In the genomic region with DNA sequence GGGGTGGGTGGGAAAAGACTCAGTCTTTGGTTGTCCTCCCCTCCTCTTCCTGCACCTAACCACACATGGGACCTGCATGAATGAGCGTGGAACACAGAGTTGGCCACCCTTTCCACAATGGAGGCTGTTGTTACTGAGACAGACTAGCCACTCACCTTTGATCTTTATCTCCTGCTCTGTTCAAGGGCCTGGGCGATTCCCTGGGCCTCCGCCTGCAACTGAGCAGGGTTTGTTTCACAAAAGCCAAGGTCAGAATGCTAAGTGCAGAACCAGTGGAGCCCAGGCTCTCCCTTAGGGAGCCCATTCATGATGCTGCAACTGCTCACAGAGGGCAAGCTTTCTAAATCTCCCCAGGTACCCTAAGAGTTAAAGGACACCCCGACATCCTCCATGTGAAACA, we compare ENCODE assay signal across 18 mouse cellular contexts.
"Had no signal": no experiment of that assay in that cellular context is flagged by ENCODE, and none has a peak within 500 bp of the region (broad histone marks: within the 10 kb centered on the region; RNA-seq: fewer than 3 reads in every experiment).

No protein-coding gene starts in this region.

- H3K4me1 ChIP-seq: liver, embryonic 13.5 days; megakaryocyte, embryonic 14.5 days; stomach, embryonic 15.5 days had no signal

- ATAC-seq: lung, postnatal 0 days had no signal

- H3K27ac ChIP-seq: kidney, postnatal 0 days; left cerebral cortex, adult 2 months; liver, embryonic 13.5 days; neural tube, embryonic 13.5 days; stomach, embryonic 15.5 days had no signal

- H3K9ac ChIP-seq: liver, embryonic 13.5 days; neural tube, embryonic 13.5 days; stomach, embryonic 15.5 days had no signal

- H3K36me3 ChIP-seq: liver, embryonic 13.5 days; neural tube, embryonic 13.5 days; stomach, embryonic 15.5 days had no signal

- H3K4me2 ChIP-seq: liver, embryonic 13.5 days; midbrain, embryonic 11.5 days; neural tube, embryonic 13.5 days; stomach, embryonic 15.5 days had no signal

- H3K27me3 ChIP-seq: neural tube, embryonic 13.5 days had no signal

- H3K4me3 ChIP-seq: left cerebral cortex, adult 2 months; liver, embryonic 13.5 days; megakaryocyte, embryonic 14.5 days; myocyte; neural tube, embryonic 13.5 days; stomach, embryonic 15.5 days had no signal

- H3K9me3 ChIP-seq: neural tube, embryonic 13.5 days; stomach, embryonic 15.5 days had no signal

- DNase-seq: kidney, adult 9 months; kidney, postnatal 25 days; layer of hippocampus, postnatal 36 days; liver, embryonic 13.5 days; lung, adult 2 months; midbrain, embryonic 14.5 days; retina, postnatal 1 day; right cerebral cortex, postnatal 25 days; spleen, adult 18-20 months; thymus, postnatal 25 days had no signal
